In the genomic region with DNA sequence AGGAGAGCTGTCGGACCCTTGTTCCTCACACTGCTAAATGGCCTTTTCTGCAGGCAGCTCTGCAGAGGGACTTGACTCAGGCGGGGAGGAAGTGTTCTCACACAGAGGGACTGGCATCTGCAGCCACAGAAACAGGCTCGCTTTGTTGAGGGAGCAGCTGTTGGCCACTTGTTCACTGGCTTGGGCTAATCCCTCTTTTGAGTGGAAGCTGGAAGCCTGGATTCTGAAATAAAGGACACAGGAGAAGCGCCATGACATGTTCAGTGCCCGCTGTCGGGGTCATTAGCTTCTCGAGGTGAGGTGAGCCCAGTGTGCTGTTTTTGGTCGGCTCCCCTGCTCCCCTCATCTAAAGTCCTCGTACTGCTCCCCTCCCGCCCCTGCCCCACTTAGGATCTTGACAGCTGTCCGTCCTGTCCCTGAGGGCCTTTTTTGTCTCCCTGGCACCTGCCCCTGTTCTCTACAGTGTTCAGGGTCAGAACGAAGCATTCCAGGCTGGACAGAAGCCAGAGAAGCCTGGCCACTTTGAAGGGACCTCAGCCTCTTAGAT, we compare ENCODE assay signal across 9 mouse cellular contexts. TPM values are rescaled to one million over a fixed set of nuclear protein-coding genes. Genes with fewer than 3 reads are reported as not detected.
DNase-seq lines count a peak whose midpoint lies in the region; ATAC-seq and TF ChIP-seq lines count a peak whose summit lies in the region.
"Had no signal": no experiment of that assay in that cellular context is flagged by ENCODE, and none has a peak within 500 bp of the region (broad histone marks: within the 10 kb centered on the region; RNA-seq: fewer than 3 reads in every experiment).

No protein-coding gene starts in this region.

- DNase-seq in lung, embryonic 14.5 days, result peak; percentile 40
- DNase-seq in lung, postnatal 25 days (ENCODE audit: low spot score), result no peak
- DNase-seq in hindbrain, embryonic 14.5 days (ENCODE audit: low spot score), result peak; percentile 53
- DNase-seq in midbrain, embryonic 14.5 days, result peak; percentile 78
- DNase-seq in urinary bladder, postnatal 25 days (ENCODE audit: low spot score), result no peak

- no peak for TF ChIP-seq CTCF in lung, embryonic 14.5 days (IDR thresholded peaks at IDR 0.05; ENCODE audit: low read depth)

- no peaks in the 10 kb centered on the region for H3K36me3 ChIP-seq in lung, embryonic 14.5 days (ENCODE audit: insufficient read depth)
- no peaks in the 10 kb centered on the region for H3K36me3 ChIP-seq in embryonic facial prominence, embryonic 15.5 days
- no peaks in the 10 kb centered on the region for H3K36me3 ChIP-seq in hindbrain, embryonic 14.5 days (replicated peaks; ENCODE audit: control insufficient read depth, insufficient read depth)
- H3K36me3 ChIP-seq in midbrain, embryonic 14.5 days (ENCODE audit: control insufficient read depth, insufficient read depth, low read length), result no peaks in the 10 kb centered on the region

- no peak overlapping the region for H3K9ac ChIP-seq in lung, embryonic 14.5 days
- H3K9ac ChIP-seq in embryonic facial prominence, embryonic 15.5 days, result no peak overlapping the region
- 0 out of 2 replicates have a peak overlapping the region, but pooled peaks have one; percentile 12 for H3K9ac ChIP-seq in hindbrain, embryonic 14.5 days
- H3K9ac ChIP-seq in midbrain, embryonic 14.5 days (replicated peaks; ENCODE audit: low read length), result no peak overlapping the region

- H3K9me3 ChIP-seq in lung, embryonic 14.5 days (ENCODE audit: low read depth, low read length), result no peaks in the 10 kb centered on the region
- no peaks in the 10 kb centered on the region for H3K9me3 ChIP-seq in embryonic facial prominence, embryonic 15.5 days (replicated peaks)
- no peaks in the 10 kb centered on the region for H3K9me3 ChIP-seq in hindbrain, embryonic 14.5 days (ENCODE audit: control insufficient read depth, low read length)
- H3K9me3 ChIP-seq in midbrain, embryonic 14.5 days (ENCODE audit: control insufficient read depth, low read length), result no peaks in the 10 kb centered on the region

- WGBS in lung, embryonic 14.5 days, result 13% methylated on average over 12 of the region's 12 CpGs
- 8% methylated on average over 12 of the region's 12 CpGs for WGBS in embryonic facial prominence, embryonic 15.5 days
- 4% methylated on average over 12 of the region's 12 CpGs for WGBS in hindbrain, embryonic 14.5 days
- under 1% methylated on average over 12 of the region's 12 CpGs for WGBS in midbrain, embryonic 14.5 days

- ATAC-seq in lung, embryonic 14.5 days (ENCODE audit: insufficient read depth), result no peak
- peak; percentile 37; the same call in 1 of the 2 replicates for ATAC-seq in embryonic facial prominence, embryonic 15.5 days (ENCODE audit: insufficient number of reproducible peaks, low FRiP score, low TSS enrichment, low read depth)
- peak; percentile 55 for ATAC-seq in hindbrain, embryonic 14.5 days (ENCODE audit: low FRiP score)
- ATAC-seq in midbrain, embryonic 14.5 days (ENCODE audit: low FRiP score, low TSS enrichment), result peak; percentile 78
- no peak for ATAC-seq in erythroid progenitor cell, adult 5-6 weeks (replicated peaks; ENCODE audit: low FRiP score, poor library complexity, severe bottlenecking)
- no peak; the same call in 1 of the 2 replicates for ATAC-seq in megakaryocyte progenitor cell, adult 5-6 weeks (replicated peaks; ENCODE audit: poor library complexity)

- H3K4me2 ChIP-seq in lung, embryonic 14.5 days, result no peak overlapping the region
- 0 out of 2 replicates have a peak overlapping the region, but pooled peaks have one; percentile 6 for H3K4me2 ChIP-seq in embryonic facial prominence, embryonic 15.5 days (replicated peaks)
- H3K4me2 ChIP-seq in hindbrain, embryonic 14.5 days (replicated peaks), result no peak overlapping the region
- H3K4me2 ChIP-seq in midbrain, embryonic 14.5 days (ENCODE audit: low read length), result 0 out of 2 replicates have a peak overlapping the region, but pooled peaks have one; percentile 8

- H3K4me3 ChIP-seq in lung, embryonic 14.5 days (ENCODE audit: low read depth, low read length), result no peak overlapping the region
- H3K4me3 ChIP-seq in embryonic facial prominence, embryonic 15.5 days (replicated peaks), result no peak overlapping the region
- no peak overlapping the region for H3K4me3 ChIP-seq in hindbrain, embryonic 14.5 days (replicated peaks; ENCODE audit: low read length)
- H3K4me3 ChIP-seq in midbrain, embryonic 14.5 days (replicated peaks; ENCODE audit: low read depth, low read length), result no peak overlapping the region

- H3K4me1 ChIP-seq in lung, embryonic 14.5 days (ENCODE audit: insufficient read depth), result 0 out of 2 replicates have a peak, but pooled peaks cover 2% of the 10 kb centered on the region
- H3K4me1 ChIP-seq in embryonic facial prominence, embryonic 15.5 days, result peaks cover 38% of the 10 kb centered on the region
- H3K4me1 ChIP-seq in hindbrain, embryonic 14.5 days (replicated peaks; ENCODE audit: control insufficient read depth, insufficient read depth, low read length), result peaks cover 19% of the 10 kb centered on the region
- H3K4me1 ChIP-seq in midbrain, embryonic 14.5 days (ENCODE audit: control insufficient read depth, insufficient read depth, low read length), result peaks cover 25% of the 10 kb centered on the region

- no peaks in the 10 kb centered on the region for H3K27me3 ChIP-seq in lung, embryonic 14.5 days (ENCODE audit: insufficient read depth, low read length)
- no peaks in the 10 kb centered on the region for H3K27me3 ChIP-seq in embryonic facial prominence, embryonic 15.5 days
- H3K27me3 ChIP-seq in hindbrain, embryonic 14.5 days (ENCODE audit: control insufficient read depth, insufficient read depth, low read length), result no peaks in the 10 kb centered on the region
- H3K27me3 ChIP-seq in midbrain, embryonic 14.5 days (ENCODE audit: control insufficient read depth, insufficient read depth, low read length), result no peaks in the 10 kb centered on the region

- no peak overlapping the region for H3K27ac ChIP-seq in lung, embryonic 14.5 days (ENCODE audit: low read depth)
- no peak overlapping the region for H3K27ac ChIP-seq in embryonic facial prominence, embryonic 15.5 days (replicated peaks)
- peak overlapping the region; percentile 24; the same call in 1 of the 2 replicates for H3K27ac ChIP-seq in hindbrain, embryonic 14.5 days
- peak overlapping the region; percentile 65 for H3K27ac ChIP-seq in midbrain, embryonic 14.5 days (replicated peaks; ENCODE audit: low read depth, low read length)

RNA-seq across cellular contexts. Expression of gene Rgs16, which starts 36.6 kb away (rescaled TPM):
- polyA plus RNA-seq in lung, embryonic 14.5 days (2014; fragmentation: Nextera tagmentation; extraction: Ambion mirVana), result 0.34 and 0.54 TPM in 2 replicates
- 18.5 and 20.6 TPM in 2 replicates for polyA plus RNA-seq in embryonic facial prominence, embryonic 15.5 days (2015; fragmentation: Nextera tagmentation; extraction: Ambion mirVana)
- polyA plus RNA-seq in hindbrain, embryonic 14.5 days (2014; fragmentation: Nextera tagmentation; extraction: Ambion mirVana), result 6.5 and 6.8 TPM in 2 replicates
- polyA plus RNA-seq in midbrain, embryonic 14.5 days (2014; fragmentation: Nextera tagmentation; extraction: Ambion mirVana), result 8.1 and 12.0 TPM in 2 replicates
- total RNA-seq in erythroid progenitor cell, adult 5-6 weeks (2015; ENCODE audit: low replicate concordance), result not detected in 2 replicates
- total RNA-seq in erythroid progenitor cell, adult 5-6 weeks (2017; ENCODE audit: low replicate concordance), result not detected in 2 replicates
- not detected in 2 replicates for total RNA-seq in megakaryocyte progenitor cell, adult 5-6 weeks (2015)
- total RNA-seq in megakaryocyte progenitor cell, adult 5-6 weeks (2017), result 0.44 TPM in 1 of 2 replicates, not detected in the other

RNA-seq across cellular contexts. Expression of gene Rnasel, which starts 45.7 kb away (rescaled TPM):
- 6.8 and 7.7 TPM in 2 replicates for polyA plus RNA-seq in lung, embryonic 14.5 days (2014; fragmentation: Nextera tagmentation; extraction: Ambion mirVana)
- polyA plus RNA-seq in embryonic facial prominence, embryonic 15.5 days (2015; fragmentation: Nextera tagmentation; extraction: Ambion mirVana), result 14.3 and 14.8 TPM in 2 replicates
- polyA plus RNA-seq in hindbrain, embryonic 14.5 days (2014; fragmentation: Nextera tagmentation; extraction: Ambion mirVana), result 37.2 and 40.9 TPM in 2 replicates
- polyA plus RNA-seq in midbrain, embryonic 14.5 days (2014; fragmentation: Nextera tagmentation; extraction: Ambion mirVana), result 37.8 and 55.6 TPM in 2 replicates
- 96.2 and 117 TPM in 2 replicates for total RNA-seq in erythroid progenitor cell, adult 5-6 weeks (2015; ENCODE audit: low replicate concordance)
- total RNA-seq in erythroid progenitor cell, adult 5-6 weeks (2017; ENCODE audit: low replicate concordance), result 128 and 171 TPM in 2 replicates
- 41.4 and 52.2 TPM in 2 replicates for total RNA-seq in megakaryocyte progenitor cell, adult 5-6 weeks (2015)
- 46.4 and 58.3 TPM in 2 replicates for total RNA-seq in megakaryocyte progenitor cell, adult 5-6 weeks (2017)

RNA-seq across cellular contexts. Expression of gene Rgs8, which starts 50.7 kb away (rescaled TPM):
- polyA plus RNA-seq in lung, embryonic 14.5 days (2014; fragmentation: Nextera tagmentation; extraction: Ambion mirVana), result 0.14 and 0.20 TPM in 2 replicates
- polyA plus RNA-seq in embryonic facial prominence, embryonic 15.5 days (2015; fragmentation: Nextera tagmentation; extraction: Ambion mirVana), result 0.77 and 1.0 TPM in 2 replicates
- 16.4 and 19.7 TPM in 2 replicates for polyA plus RNA-seq in hindbrain, embryonic 14.5 days (2014; fragmentation: Nextera tagmentation; extraction: Ambion mirVana)
- 30.4 and 31.6 TPM in 2 replicates for polyA plus RNA-seq in midbrain, embryonic 14.5 days (2014; fragmentation: Nextera tagmentation; extraction: Ambion mirVana)
- not detected in 2 replicates for total RNA-seq in erythroid progenitor cell, adult 5-6 weeks (2015; ENCODE audit: low replicate concordance)
- total RNA-seq in erythroid progenitor cell, adult 5-6 weeks (2017; ENCODE audit: low replicate concordance), result not detected in 2 replicates
- 0.17 and 1.1 TPM in 2 replicates for total RNA-seq in megakaryocyte progenitor cell, adult 5-6 weeks (2015)
- total RNA-seq in megakaryocyte progenitor cell, adult 5-6 weeks (2017), result 0.25 and 0.37 TPM in 2 replicates
- polyA plus RNA-seq: gonadal fat pad, adult 2 months had no signal

Comparison
In these comparisons a context has a peak if more than half of its experiments do, and no peak if none do; other contexts are left out.
1. DNase-seq: peak in lung, embryonic 14.5 days (single experiment), hindbrain, embryonic 14.5 days (single experiment) and midbrain, embryonic 14.5 days (single experiment); none in lung, postnatal 25 days (single experiment) and urinary bladder, postnatal 25 days (single experiment).
2. ATAC-seq: peak in embryonic facial prominence, embryonic 15.5 days (single experiment), hindbrain, embryonic 14.5 days (single experiment) and midbrain, embryonic 14.5 days (single experiment); none in lung, embryonic 14.5 days (single experiment), erythroid progenitor cell, adult 5-6 weeks (single experiment) and megakaryocyte progenitor cell, adult 5-6 weeks (single experiment).
3. H3K27ac ChIP-seq: peak in hindbrain, embryonic 14.5 days (single experiment) and midbrain, embryonic 14.5 days (single experiment); none in lung, embryonic 14.5 days (single experiment) and embryonic facial prominence, embryonic 15.5 days (single experiment).
4. H3K4me2 ChIP-seq: peak in embryonic facial prominence, embryonic 15.5 days (single experiment) and midbrain, embryonic 14.5 days (single experiment); none in lung, embryonic 14.5 days (single experiment) and hindbrain, embryonic 14.5 days (single experiment).